Mouse (Mus musculus): ENCODE measurements around the gene Abcf2.

DNA sequence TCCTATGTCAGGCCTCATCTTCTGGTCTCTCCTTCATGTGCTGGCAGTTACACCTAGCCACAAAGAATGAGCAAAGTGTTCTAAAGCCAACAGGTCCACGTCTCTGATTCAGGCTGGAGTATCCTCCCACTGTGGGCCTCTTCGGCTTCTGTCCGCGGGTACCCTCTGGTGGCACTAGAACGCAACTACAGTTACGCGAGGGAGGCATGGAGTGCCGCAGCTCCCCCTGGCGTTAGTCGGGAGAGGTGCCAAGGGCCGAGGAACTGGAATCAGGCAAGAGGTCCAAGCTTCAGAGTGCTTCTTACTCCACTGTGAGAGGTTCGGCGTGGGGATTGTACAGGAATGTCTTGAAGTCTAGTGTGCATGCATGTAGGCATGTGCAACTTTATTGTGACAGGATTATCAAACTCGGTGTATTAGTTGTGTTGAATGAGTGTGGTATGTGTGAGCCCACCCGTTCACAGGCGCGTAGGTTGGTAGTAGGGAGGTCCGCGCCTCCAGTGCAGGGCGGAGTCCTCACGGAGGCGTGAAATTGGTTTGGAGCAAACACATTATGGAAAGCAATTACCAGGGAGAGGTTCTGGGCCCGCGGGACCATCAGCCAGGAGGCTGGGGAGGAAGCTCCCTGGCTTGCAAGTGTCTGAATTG is 47.1 kb downstream of the Abcf2 start:
- TF ChIP-seq TAL1 (IDR thresholded peaks at IDR 0.05; ENCODE audit: low read length), result no peak
- peak in 2 of 3 experiments; percentile 100; a peak in 5 of 6 replicates for TF ChIP-seq CTCF (IDR thresholded peaks at IDR 0.05 in 2 of 3, conservative IDR thresholded peaks at IDR 0.05 in 1 of 3; ENCODE audit: control insufficient read depth in 1 of 3, insufficient read depth in 1 of 3, low read depth in 2 of 3, low read length in 3 of 3, poor library complexity in 1 of 3, severe bottlenecking in 1 of 3)
- no peak for TF ChIP-seq MAFK (IDR thresholded peaks at IDR 0.05; ENCODE audit: borderline replicate concordance, low read depth, low read length)
- no peak for TF ChIP-seq GABPA (IDR thresholded peaks at IDR 0.05; ENCODE audit: low read depth, low read length)
- TF ChIP-seq EP300 (IDR thresholded peaks at IDR 0.05; ENCODE audit: low read depth in 1 of 2, low read length in 2 of 2), result 0 out of 4 replicates have a peak, but pooled peaks of 1 of the 2 experiments have one; percentile 18
- peak; percentile 28; the same call in 1 of the 2 replicates for TF ChIP-seq JUND (IDR thresholded peaks at IDR 0.05; ENCODE audit: low read depth, low read length)
- no peak for TF ChIP-seq POLR2A (IDR thresholded peaks at IDR 0.05; ENCODE audit: control insufficient read depth in 1 of 2, insufficient read depth in 1 of 2, low read depth in 1 of 2, low read length in 2 of 2, poor library complexity in 1 of 2)
- peak; percentile 100 for TF ChIP-seq SMC3 (IDR thresholded peaks at IDR 0.05; ENCODE audit: low read depth, low read length)
- TF ChIP-seq TBP (IDR thresholded peaks at IDR 0.05; ENCODE audit: low read depth, low read length), result no peak
- TF ChIP-seq ZKSCAN1 (IDR thresholded peaks at IDR 0.05; ENCODE audit: low read depth, low read length), result no peak
- TF ChIP-seq USF2 (IDR thresholded peaks at IDR 0.05; ENCODE audit: borderline replicate concordance in 1 of 2, insufficient read depth in 1 of 2, low read depth in 1 of 2, low read length in 2 of 2), result no peak

Measured in MEL (cell line).